9 mouse cellular contexts compared by ENCODE assay signal in the genomic region with DNA sequence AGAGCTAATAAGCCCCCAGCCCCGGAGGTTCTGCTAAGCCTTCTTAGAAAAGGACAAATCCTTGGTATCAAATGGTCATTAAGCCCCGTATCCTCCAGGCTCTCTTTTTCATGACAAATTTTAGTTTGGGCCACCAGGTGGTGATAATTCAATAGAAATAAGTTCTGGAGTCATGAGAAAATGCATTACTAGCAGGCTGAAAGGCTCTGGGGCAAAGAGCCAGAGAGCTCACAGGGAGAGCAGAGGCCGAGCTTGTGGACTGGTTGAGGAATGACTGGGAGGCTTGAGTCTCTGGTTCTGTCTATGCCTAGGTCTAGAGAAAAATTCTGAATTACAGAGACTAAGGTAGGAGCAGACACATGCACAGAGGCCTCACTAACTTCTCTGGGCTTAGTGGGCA.
DNase-seq lines count a peak whose midpoint lies in the region; TF ChIP-seq lines count a peak whose summit lies in the region.
"Had no signal": no experiment of that assay in that cellular context is flagged by ENCODE, and none has a peak within 500 bp of the region (broad histone marks: within the 10 kb centered on the region; RNA-seq: fewer than 3 reads in every experiment).

No protein-coding gene starts in this region.

- no peak overlapping the region for H3K27ac ChIP-seq in kidney, adult 2 months (ENCODE audit: insufficient read depth, low read depth, low read length)
- H3K27ac ChIP-seq in cortical plate, adult 2 months (ENCODE audit: insufficient read depth, low read length): no peak overlapping the region
- H3K27ac ChIP-seq: heart, embryonic 13.5 days had no signal

- H3K36me3 ChIP-seq in kidney, adult 2 months (ENCODE audit: control insufficient read depth, insufficient read depth, low read length): no peaks in the 10 kb centered on the region
- H3K36me3 ChIP-seq: heart, embryonic 13.5 days had no signal

- no peaks in the 10 kb centered on the region for H3K27me3 ChIP-seq in kidney, adult 2 months (replicated peaks; ENCODE audit: control insufficient read depth, insufficient read depth, low read length)
- H3K27me3 ChIP-seq: heart, embryonic 13.5 days had no signal

- no peak for TF ChIP-seq CTCF in kidney, adult 2 months (conservative IDR thresholded peaks at IDR 0.05; ENCODE audit: insufficient read depth, insufficient read length, low read depth, low read length)
- TF ChIP-seq CTCF in cortical plate, adult 2 months (IDR thresholded peaks at IDR 0.05; ENCODE audit: extremely low read depth, insufficient read depth, low read length): peak; percentile 22; the same call in 1 of the 2 replicates

- WGBS in kidney, adult 2 months: 29% methylated on average over 3 of the region's 3 CpGs

- DNase-seq in kidney, adult 2 months: peak; percentile 48
- no peak for DNase-seq in kidney, adult 11 months
- peak; percentile 58 to 74 for DNase-seq in adrenal gland, postnatal 36 days
- DNase-seq in left cerebral cortex, postnatal 10 days (ENCODE audit: extremely low spot score in 1 of 2, low spot score in 2 of 2): peak; percentile 38 to 60
- no peak for DNase-seq in thymus, postnatal 10 days (ENCODE audit: low spot score in 2 of 2)
- DNase-seq in c-Kit-positive CD71-positive TER-119-positive erythroid progenitor cells, embryonic 14.5 days (ENCODE audit: low spot score): no peak
- no peak for DNase-seq in MN1 (ENCODE audit: low spot score)

- intact Hi-C loops in left cerebral cortex, postnatal 10 days (cut with DNase I): loop anchor here (10.0 kb wide), 1 partner anchor 499 kb away; no protein-coding TSS in a partner anchor

- no peaks in the 10 kb centered on the region for H3K4me1 ChIP-seq in kidney, adult 2 months (ENCODE audit: control insufficient read depth, insufficient read depth, low read length)
- no peaks in the 10 kb centered on the region for H3K4me1 ChIP-seq in cortical plate, adult 2 months (ENCODE audit: control insufficient read depth, insufficient read depth, low read length)
- H3K4me1 ChIP-seq: heart, embryonic 13.5 days had no signal

- no peak overlapping the region for H3K4me3 ChIP-seq in kidney, adult 2 months (ENCODE audit: insufficient read depth, low read depth, low read length)
- H3K4me3 ChIP-seq in cortical plate, adult 2 months (ENCODE audit: insufficient read depth, low read length): no peak overlapping the region
- H3K4me3 ChIP-seq: heart, embryonic 13.5 days had no signal

- no peak for TF ChIP-seq POLR2A in kidney, adult 2 months (IDR thresholded peaks at IDR 0.05; ENCODE audit: low read depth, low read length)
- no peak for TF ChIP-seq POLR2A in cortical plate, adult 2 months (IDR thresholded peaks at IDR 0.05; ENCODE audit: extremely low read depth, insufficient read depth, low read length)

Comparison
In these comparisons a context has a peak if more than half of its experiments do, and no peak if none do; other contexts are left out.
1. DNase-seq: peak in kidney, adult 2 months (single experiment), adrenal gland, postnatal 36 days (2 of 2) and left cerebral cortex, postnatal 10 days (2 of 2); none in kidney, adult 11 months (single experiment), thymus, postnatal 10 days (0 of 2), c-Kit-positive CD71-positive TER-119-positive erythroid progenitor cells, embryonic 14.5 days (single experiment) and MN1 (single experiment).